Mouse (Mus musculus) lung, adult 2 months (tissue): ENCODE data around the gene H13.

Experiments
- CTCF ChIP-seq: fragments of 200-500 bp; IDR thresholded peaks from 2 replicates; pipeline ENCODE4 v1.5.1; 2011; ENCODE audit warnings: mild to moderate bottlenecking, low read length, control low read depth; ENCODE audit not compliant: insufficient read depth
- POLR2A ChIP-seq: fragments of 200-500 bp; IDR thresholded peaks from 2 replicates; pipeline ENCODE4 v1.6.1; 2011; ENCODE audit warnings: low read depth, mild to moderate bottlenecking, control low read depth, low read length, borderline replicate concordance; ENCODE audit errors: extremely low read depth

DNA sequence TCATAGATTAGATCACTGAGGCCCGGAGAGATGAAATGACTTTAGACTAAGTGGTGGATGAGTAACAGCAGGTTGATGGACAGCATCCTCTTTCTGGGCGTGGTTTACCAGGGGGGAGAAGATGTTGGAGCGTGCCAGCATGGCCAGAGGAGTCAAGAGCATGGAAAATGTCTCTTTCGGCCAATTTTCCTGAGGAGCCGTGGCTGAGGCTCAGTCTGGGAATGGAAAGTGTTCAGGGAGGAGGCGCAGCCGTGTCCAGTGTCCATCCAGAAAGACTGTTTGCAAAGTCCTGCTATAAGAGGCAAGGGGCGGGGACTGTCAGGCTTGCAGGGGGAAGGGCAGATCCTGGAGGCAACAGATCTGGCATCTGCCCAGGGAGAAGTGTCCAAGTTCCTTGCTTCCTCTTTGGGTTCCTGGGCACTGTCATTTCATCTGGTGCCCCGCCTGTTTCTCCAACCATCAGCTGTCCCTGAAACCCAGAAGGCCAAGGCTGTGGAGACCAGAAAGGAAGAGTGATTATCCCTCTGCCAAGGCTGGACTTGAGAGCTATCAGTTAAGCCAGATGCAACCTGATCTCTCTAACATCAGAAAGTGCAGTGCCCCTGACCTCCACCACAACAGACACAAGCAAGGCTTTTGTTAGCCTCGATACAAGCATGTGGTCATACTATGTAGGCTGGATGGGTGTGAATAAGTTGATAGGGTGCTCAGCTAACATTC is 16.2 kb upstream of the H13 start:
- TF ChIP-seq CTCF = no peak
- TF ChIP-seq POLR2A = no peak
